Mouse (Mus musculus) left cerebral cortex, adult 8-10 months (tissue): ENCODE measurements at regions not wholly inside any gene's neighbourhood (a gene's known extent, or its start where the extent isn't known, plus 50 kb on each side); places are given as distances from the start of the nearest gene placed in this dataset.

Experiments used
- DNase-seq, 2 experiments: peaks; one replicate each; pipeline ENCODE4 v3.0.0; 2022; ENCODE audit warnings: low spot score in 2 of 2

- no peak for DNase-seq
Observed at GRCm38 (mm10) chr6:143616386-143616785, 449.4 kb downstream of the Etnk1 start.

- no peak for DNase-seq
Observed at GRCm38 (mm10) chr6:143618558-143618957, 451.5 kb downstream of the Etnk1 start.

DNA sequence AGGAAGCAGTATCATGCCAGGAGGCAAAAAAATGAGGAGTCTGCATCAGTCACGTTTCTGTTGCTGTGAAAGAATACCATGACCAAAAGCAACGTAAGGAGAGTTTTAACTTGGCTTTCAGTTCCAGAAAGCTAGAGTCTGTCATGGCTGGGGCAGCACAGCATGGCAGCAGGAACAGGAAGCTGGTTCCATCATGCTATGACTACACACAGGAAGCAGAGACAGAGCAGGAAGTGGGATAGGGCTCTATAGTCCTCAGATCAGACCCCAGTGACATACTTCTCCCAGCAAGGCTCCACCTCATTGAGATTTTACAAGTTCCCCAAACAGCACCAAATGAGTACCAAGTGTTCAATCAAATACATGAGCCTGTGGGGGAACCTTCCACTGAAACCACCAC lies 453.6 kb downstream of the Etnk1 start:
- no peak for DNase-seq

DNA sequence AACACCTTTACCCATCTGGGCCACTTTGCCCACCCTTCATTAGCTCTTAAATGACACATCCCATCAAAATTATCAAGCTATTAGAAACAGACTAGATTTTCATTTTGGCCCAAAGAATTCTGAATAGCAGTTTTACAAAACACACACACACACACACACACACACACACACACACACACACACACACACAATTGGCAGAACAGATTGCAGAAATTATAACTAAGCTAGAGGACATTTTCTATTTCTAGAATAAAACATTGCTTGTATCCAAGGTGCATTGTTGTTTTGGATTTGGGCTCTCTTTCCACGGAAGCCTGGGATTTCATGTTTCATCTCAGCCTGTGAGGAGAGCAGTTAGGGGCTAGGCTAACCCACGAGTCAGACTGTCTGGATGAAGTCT lies 455.1 kb downstream of the Etnk1 start:
- DNase-seq, result no peak

- DNase-seq, result no peak
Observed at GRCm38 (mm10) chr6:143624901-143625300, 457.9 kb downstream of the Etnk1 start.

DNA sequence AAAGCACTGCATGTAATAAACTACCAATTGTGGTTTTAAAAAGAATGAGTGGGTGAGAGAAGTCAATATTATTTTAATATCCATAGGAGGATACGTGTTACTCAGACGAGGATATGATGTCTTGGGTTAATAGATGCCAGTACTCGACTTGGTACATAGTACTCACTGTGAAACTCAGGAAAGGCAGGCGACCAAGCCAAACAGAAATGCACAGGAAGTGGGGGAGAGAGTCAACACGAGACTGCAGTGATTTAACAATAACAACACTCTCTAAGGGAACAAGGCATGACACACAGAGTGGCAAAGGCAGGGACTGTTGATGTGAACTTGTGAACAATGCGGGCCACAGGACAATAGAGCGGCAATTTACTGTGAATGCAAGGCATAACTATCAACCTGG lies 464.6 kb downstream of the Etnk1 start:
- no peak for DNase-seq

DNA sequence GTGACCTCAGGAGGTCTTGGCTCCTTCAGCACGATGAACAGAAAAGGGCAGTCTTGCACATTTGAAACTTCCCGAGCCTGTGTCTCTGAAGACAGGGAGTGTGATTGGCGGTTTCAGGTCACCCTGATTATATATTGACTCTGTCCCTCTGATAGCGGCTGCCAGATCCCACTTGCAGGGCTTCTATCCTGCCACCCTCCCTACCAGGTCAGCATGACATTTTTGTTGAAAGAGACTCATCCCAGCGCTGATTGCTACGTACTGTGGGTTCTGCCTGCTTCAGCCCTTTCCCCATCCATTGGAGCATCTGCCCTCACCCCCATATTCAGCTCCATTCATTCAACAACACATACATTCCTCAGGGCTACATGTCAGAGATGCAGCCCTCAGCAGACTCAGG lies 466.7 kb downstream of the Etnk1 start:
- DNase-seq, result no peak

DNA sequence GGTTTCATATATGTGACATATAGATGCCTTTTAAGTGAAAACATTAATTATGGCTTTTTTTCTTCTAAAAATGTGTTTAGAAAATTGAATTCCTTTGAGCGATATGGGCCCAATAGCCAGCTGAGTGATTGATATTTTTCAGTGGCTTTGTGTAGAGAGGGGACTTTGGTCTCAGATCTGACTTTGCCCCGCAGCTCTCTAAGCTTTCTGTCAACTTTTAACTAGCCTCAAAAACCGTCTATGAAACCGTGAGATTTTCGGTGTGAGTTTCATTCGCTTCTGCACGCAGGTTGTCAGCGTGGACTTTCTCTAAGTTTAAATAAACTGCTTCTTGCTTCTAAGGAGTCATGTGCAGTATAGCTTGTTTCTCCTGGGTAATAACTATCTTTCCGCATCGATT lies 467.3 kb downstream of the Etnk1 start:
- DNase-seq, result no peak

DNA sequence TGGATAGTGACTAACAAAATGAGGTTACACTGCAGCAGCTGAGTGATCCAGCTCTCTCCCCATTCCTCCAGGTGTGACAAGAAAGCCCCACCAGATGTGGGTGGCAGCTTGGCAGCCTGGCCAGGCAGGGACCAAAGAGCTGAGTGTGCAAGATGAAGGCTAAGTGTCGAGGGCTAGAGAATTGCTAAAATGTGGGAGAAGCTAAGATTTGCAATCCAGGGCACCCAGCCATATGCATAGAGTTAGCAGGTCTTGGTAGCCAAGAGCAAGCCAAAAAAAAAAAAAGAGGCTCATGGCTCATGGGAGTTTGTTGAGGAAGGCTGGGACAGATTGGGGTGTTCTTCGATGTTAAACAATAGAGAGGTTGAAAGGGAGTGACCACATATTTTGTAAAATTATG lies 468.0 kb downstream of the Etnk1 start:
- DNase-seq, result no peak

- no peak for DNase-seq
Observed at GRCm38 (mm10) chr6:143640652-143641051, 473.6 kb downstream of the Etnk1 start.

- DNase-seq, result no peak
Observed at GRCm38 (mm10) chr6:143642052-143642451, 475.0 kb downstream of the Etnk1 start.

GRCm38 (mm10) chr6:143645989-143646388 lies 479.0 kb downstream of the Etnk1 start:
- no peak for DNase-seq

- DNase-seq, result no peak
Observed at GRCm38 (mm10) chr6:143648501-143648900, 481.5 kb downstream of the Etnk1 start.

- DNase-seq, result peak in 1 of 2 experiments; percentile 15
Observed at GRCm38 (mm10) chr6:143656576-143656975, 489.6 kb downstream of the Etnk1 start.

DNA sequence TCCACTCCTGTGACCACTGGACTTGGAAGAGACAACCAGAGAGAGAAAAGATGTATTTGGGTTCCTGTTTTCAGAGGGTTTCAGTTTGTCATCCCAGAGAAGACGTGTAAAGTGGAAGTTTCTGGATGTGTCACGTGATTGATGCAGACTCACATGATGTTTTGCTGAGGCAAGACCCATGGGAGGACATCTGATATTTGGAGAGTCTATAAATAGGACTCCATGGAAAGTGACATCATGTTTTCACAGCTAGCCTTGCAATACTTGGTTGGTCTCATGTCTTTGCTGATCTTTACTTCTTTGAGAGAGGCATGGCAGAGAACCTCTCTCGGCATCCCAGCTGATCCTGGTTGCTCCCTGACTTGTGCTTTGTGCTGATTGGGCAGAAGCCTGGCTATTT lies 493.8 kb downstream of the Etnk1 start:
- DNase-seq, result no peak

DNA sequence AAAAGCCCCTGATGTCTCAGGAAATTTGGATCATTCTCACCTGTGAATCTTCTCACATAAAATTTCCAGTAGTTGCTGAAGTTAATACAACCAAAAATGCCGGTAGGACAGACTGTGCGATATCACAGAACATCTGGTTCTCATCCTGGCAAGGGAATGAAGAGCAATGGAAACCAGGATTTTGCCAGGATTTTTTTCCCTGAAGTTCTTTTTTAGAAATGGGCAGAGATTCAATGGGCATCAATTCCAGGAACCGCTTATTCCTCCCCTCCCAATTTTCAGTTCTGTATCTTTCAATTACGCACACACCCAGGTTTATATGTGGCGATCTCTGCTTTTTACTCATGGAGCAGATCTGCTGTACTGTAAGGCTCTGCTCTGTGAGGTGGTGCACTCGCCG lies 496.3 kb downstream of the Etnk1 start:
- no peak for DNase-seq

DNA sequence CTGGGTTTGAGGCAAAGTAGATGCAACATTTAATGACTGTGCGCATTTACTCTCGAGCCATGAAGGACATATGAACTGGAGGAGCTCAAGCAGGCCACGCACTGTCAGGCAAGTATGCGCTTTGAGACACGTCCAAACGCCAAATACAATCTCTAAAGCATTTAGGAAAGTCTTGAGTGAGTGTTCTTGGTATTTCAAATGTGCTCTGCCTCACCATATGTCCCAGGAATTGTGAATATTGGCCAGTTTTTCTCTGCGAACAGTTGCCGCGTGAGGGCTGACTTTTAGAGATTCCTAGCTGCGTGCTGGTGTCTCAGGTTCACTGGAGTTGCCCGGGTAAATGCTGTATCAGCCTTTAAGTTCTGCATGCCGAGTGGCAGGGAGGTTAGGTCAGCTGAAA lies 498.4 kb downstream of the Etnk1 start:
- DNase-seq, result peak in 1 of 2 experiments; percentile 10

DNA sequence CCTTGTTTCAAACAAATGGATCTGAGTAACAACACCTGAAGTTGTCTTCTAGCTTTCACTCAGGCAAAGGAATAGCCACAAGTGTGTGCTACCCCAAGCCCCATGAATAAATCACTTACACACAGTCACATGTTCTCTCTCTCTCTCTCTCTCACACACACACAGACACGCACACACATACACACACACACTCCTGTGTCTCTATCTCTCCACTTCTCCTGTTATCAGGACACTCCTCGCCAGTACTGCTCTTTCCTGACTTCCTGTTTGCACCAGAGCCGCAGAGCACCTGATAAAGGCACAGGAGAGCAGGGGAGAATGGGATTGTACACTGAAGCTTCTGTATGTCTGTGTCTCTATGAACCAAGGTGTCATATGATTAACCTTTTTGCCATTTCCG lies 501.5 kb downstream of the Etnk1 start:
- DNase-seq, result no peak

GRCm38 (mm10) chr6:143669446-143670130 lies 502.6 kb downstream of the Etnk1 start:
- DNase-seq, result no peak

DNA sequence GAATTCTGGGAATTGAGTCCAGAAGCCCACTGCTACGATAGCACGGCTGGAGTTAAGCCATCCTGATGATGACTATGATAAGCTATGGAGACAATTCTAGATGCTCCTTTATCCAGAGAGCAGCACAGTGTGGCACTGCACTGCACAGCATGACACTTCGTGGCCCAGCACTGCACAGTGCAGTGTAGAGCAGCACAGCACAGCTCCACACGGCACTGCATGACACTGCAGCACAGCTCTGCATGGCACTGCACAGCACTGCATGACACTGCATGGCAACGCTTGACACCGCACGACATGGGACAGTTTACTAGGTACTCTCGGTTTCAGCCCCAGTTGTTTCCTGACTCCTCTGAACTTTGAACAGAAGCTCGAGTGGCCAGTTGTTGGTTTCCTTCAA lies 523.1 kb downstream of the Etnk1 start:
- DNase-seq, result no peak

DNA sequence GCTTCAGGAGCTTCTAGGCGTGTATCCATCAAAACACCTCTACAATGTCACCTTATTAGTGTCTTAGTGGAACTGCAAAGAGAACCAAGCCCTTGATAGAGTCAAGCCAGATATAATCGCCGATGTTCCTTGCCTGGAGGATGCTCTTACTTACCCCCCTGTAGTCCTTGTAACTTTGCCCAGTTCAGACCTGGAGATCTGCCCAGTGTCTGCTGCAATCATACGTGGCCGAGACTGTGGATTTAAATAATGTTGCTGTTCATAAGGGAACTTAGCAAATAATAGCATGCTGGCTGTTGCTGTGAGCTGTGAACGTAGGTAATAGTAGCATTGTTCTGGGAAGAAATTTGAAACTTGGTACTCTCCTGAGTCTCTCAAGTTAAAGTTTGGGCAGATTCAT lies 523.8 kb downstream of the Etnk1 start:
- no peak for DNase-seq

DNA sequence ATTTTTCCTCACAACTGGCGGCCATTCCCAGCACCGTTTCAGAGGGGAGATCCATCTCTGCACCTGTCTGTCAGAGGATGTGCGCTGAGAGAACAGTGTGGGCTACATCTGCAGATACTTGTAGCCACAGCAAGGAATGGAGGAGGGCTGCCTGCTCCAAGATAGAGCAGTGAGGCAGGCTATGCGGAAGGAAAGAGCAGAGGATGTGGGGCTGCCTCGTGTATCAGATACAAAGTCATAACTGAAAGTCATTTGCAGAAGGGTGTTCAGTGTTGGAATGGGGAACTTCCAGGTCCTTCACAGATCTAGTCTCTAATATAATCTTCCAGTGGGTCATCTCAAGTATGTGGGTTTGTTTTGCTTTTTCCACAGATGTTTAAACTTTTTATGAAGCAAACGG lies 531.0 kb downstream of the Etnk1 start:
- DNase-seq, result no peak

DNA sequence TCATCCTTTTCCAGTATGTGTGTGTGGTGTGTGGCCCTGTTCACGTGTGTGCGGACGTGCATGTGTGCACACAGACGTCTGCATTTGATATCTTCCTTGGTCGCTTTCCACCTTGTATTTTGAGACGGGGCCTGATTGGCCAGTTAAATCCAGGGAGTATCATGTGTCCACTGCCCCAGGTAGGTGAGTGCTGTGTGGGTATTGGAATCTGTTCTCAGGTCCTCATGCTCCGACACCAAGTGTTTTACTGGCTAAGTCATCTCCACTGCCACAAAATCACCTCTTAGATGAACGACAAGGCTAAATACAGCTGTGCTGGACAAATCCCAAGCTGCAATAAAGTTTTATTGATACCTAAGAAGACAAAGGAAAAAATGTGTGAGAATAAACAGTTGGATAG lies 537.0 kb downstream of the Etnk1 start:
- DNase-seq, result no peak

DNA sequence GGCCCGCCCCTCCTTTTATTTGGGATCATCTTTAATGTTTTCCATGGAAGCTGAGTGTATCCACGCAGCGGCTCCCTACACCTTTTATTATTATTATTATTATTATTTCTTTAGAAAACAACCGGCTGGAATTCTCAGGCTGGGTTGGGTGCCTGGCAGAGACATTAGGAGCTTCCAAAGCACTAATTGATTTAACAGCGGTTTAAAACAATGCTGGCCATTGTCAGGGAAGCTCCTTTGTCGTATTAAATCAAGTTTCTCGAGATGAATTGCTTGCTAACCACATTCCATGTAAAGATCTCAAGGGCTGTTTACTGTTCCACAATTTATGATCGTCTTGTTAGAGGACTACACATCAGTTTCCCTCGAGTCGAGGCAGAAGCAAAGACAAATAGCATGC lies 539.4 kb downstream of the Etnk1 start:
- DNase-seq, result no peak
